Mouse (Mus musculus) liver, postnatal 0 days (tissue): Measurements from ENCODE around the gene Lrrc37a.

ENCODE experiments used
- CTCF ChIP-seq: sonication (generic); IDR thresholded peaks from 2 replicates; pipeline ENCODE4 v1.5.1; 2016; ENCODE audit warnings: antibody characterized with exemption, low read depth
- EP300 ChIP-seq: IDR thresholded peaks from 2 replicates; pipeline ENCODE4 v1.6.1; 2016; ENCODE audit warnings: antibody characterized with exemption, low read depth, mild to moderate bottlenecking

DNA sequence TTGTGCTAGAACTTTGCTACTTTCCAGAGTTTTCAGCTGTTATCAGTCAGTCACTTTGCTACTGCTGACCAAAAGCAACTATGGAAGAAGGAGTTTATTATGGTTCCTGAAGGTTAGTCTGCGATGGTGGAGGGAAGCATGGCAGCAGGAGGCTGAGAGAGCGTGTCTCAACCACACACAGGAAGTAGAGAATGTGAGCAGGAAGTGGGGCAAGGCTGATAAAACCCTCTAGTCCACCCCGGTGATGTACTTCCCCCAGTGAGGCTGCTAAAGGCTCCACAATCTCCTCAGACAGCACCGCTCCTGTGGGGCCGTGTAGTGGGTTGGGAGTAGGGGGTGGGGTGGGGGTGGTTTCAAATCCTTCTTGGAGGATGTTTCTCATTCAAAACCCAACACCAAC, 68.1 kb downstream of the Lrrc37a start:
- no peak for TF ChIP-seq CTCF
- TF ChIP-seq EP300, result no peak
